Mouse (Mus musculus) megakaryocyte, embryonic 14.5 days (primary cell): Measurements from ENCODE around the gene Tbc1d4.

Source experiments
- FLI1 ChIP-seq: IDR thresholded peaks from 2 replicates; pipeline ENCODE4 v1.6.1; 2012; ENCODE audit warnings: low read length, inconsistent platforms, mixed read lengths
- GATA1 ChIP-seq: IDR thresholded peaks from 3 replicates; pipeline ENCODE4 v1.6.1; 2012; ENCODE audit warnings: mixed read lengths, low read length, inconsistent platforms, borderline replicate concordance

DNA sequence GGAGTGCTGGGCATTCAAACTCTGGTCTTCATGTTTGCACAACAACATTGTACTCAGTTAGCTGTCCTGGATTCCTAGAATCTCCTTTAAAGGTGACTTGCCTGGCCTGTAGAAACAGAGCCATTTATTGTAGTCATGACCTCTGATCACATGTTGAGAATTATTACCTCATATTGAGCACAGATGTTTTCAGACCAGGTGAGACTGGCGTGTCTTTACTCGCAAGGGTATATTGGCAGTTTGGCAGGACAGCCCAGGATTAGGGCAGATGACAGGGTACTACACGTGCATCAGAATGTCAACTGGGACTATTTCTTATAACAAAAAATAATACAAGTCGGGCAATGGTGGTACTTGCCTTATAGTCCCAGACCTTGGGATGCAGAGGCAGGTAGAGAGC lies 41.6 kb upstream of the Tbc1d4 start:
- no peak for TF ChIP-seq GATA1
- TF ChIP-seq FLI1: no peak
